ENCODE assay signal across 15 mouse cellular contexts in the genomic region with DNA sequence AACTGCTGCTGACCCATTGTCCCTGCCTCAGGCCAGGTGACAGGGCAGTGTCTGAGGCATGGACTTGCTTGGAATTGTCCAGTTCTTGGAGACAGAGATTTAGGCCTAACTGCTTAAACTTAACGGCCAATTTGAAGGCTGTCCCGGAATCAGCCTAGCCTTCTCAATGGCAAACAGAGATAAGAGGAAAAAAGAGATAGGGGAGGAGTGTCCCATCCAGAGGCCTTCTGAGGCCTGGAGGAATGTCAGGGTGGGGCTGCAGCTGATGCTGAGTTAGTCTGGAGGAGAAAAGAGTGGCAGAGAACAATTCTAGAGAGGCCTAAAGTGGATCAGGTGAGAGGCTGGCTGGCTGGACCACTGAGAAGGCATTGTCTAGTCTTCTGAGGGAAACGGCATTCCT. TPM values are rescaled to one million over a fixed set of nuclear protein-coding genes. Genes with fewer than 3 reads are reported as not detected.
DNase-seq lines count a peak whose midpoint lies in the region; ATAC-seq and TF ChIP-seq lines count a peak whose summit lies in the region.
"Had no signal": no experiment of that assay in that cellular context is flagged by ENCODE, and none has a peak within 500 bp of the region (broad histone marks: within the 10 kb centered on the region; RNA-seq: fewer than 3 reads in every experiment).

No protein-coding gene starts in this region.

- no peak for DNase-seq in midbrain, embryonic 11.5 days (ENCODE audit: low spot score, missing footprints)
- DNase-seq in c-Kit-positive CD71-positive TER-119-negative erythroid progenitor cells, embryonic 14.5 days (ENCODE audit: low read depth), result peak; percentile 35
- DNase-seq in layer of hippocampus, postnatal 36 days, result no peak
- DNase-seq: cerebellum, adult 11 months; cerebellum, postnatal 36 days; gastrocnemius, postnatal 25 days; kidney, adult 2 months; kidney, postnatal 36 days; thymus, postnatal 14 days had no signal

- no peak overlapping the region for H3K27ac ChIP-seq in midbrain, embryonic 11.5 days (ENCODE audit: low read depth, low read length)
- H3K27ac ChIP-seq in midbrain, embryonic 15.5 days, result no peak overlapping the region
- H3K27ac ChIP-seq in intestine, postnatal 0 days (ENCODE audit: low read depth, low read length), result peak overlapping the region; percentile 84
- H3K27ac ChIP-seq: hindbrain, embryonic 15.5 days; midbrain, embryonic 12.5 days had no signal

- peaks cover 5% of the 10 kb centered on the region; the same call in 1 of the 2 replicates for H3K4me1 ChIP-seq in midbrain, embryonic 11.5 days (ENCODE audit: control insufficient read depth, insufficient read depth, low read length)
- H3K4me1 ChIP-seq in midbrain, embryonic 15.5 days, result no peaks in the 10 kb centered on the region
- H3K4me1 ChIP-seq in intestine, postnatal 0 days (replicated peaks; ENCODE audit: control insufficient read depth, insufficient read depth, low read length), result peaks cover 5% of the 10 kb centered on the region; the same call in 1 of the 2 replicates
- H3K4me1 ChIP-seq: hindbrain, embryonic 15.5 days had no signal

- no peak for TF ChIP-seq CTCF in intestine, postnatal 0 days (IDR thresholded peaks at IDR 0.05; ENCODE audit: low read depth)

- 0 out of 2 replicates have a peak, but pooled peaks have one; percentile 6 for ATAC-seq in midbrain, embryonic 11.5 days (ENCODE audit: low FRiP score)
- ATAC-seq in midbrain, embryonic 15.5 days (replicated peaks), result no peak
- ATAC-seq in intestine, postnatal 0 days, result no peak; the same call in 1 of the 2 replicates
- ATAC-seq in megakaryocyte-erythroid progenitor cell, adult 5-6 weeks (replicated peaks; ENCODE audit: low FRiP score, low TSS enrichment, poor library complexity, severe bottlenecking), result peak; percentile 42; the same call in 1 of the 2 replicates
- no peak for ATAC-seq in cerebellum, adult (ENCODE audit: insufficient number of reproducible peaks, low FRiP score, low TSS enrichment)

- no peak overlapping the region for H3K4me3 ChIP-seq in midbrain, embryonic 11.5 days (ENCODE audit: low read depth, low read length)
- no peak overlapping the region for H3K4me3 ChIP-seq in midbrain, embryonic 15.5 days
- no peak overlapping the region for H3K4me3 ChIP-seq in intestine, postnatal 0 days (ENCODE audit: low read depth, low read length)
- H3K4me3 ChIP-seq: hindbrain, embryonic 15.5 days; midbrain, embryonic 12.5 days had no signal

- WGBS in midbrain, embryonic 11.5 days, result 70% methylated on average over 3 of the region's 3 CpGs
- WGBS in midbrain, embryonic 15.5 days, result 68% methylated on average over 3 of the region's 3 CpGs
- WGBS in intestine, postnatal 0 days, result 33% methylated on average over 3 of the region's 3 CpGs

- no peaks in the 10 kb centered on the region for H3K36me3 ChIP-seq in midbrain, embryonic 11.5 days (ENCODE audit: control insufficient read depth, insufficient read depth, low read length)
- H3K36me3 ChIP-seq in midbrain, embryonic 15.5 days (replicated peaks), result no peaks in the 10 kb centered on the region
- no peaks in the 10 kb centered on the region for H3K36me3 ChIP-seq in intestine, postnatal 0 days (ENCODE audit: control insufficient read depth, insufficient read depth)
- H3K36me3 ChIP-seq: hindbrain, embryonic 15.5 days; midbrain, embryonic 12.5 days had no signal

- no peaks in the 10 kb centered on the region for H3K9me3 ChIP-seq in midbrain, embryonic 11.5 days (ENCODE audit: control insufficient read depth, low read length)
- no peaks in the 10 kb centered on the region for H3K9me3 ChIP-seq in midbrain, embryonic 15.5 days
- no peaks in the 10 kb centered on the region for H3K9me3 ChIP-seq in intestine, postnatal 0 days (ENCODE audit: control insufficient read depth)
- H3K9me3 ChIP-seq: hindbrain, embryonic 15.5 days; midbrain, embryonic 12.5 days had no signal

- H3K27me3 ChIP-seq in midbrain, embryonic 11.5 days (ENCODE audit: control insufficient read depth, insufficient read depth, low read length), result 0 out of 2 replicates have a peak, but pooled peaks cover 2% of the 10 kb centered on the region
- H3K27me3 ChIP-seq in midbrain, embryonic 15.5 days (replicated peaks), result no peaks in the 10 kb centered on the region
- no peaks in the 10 kb centered on the region for H3K27me3 ChIP-seq in intestine, postnatal 0 days (replicated peaks; ENCODE audit: control insufficient read depth, insufficient read depth, low read length)
- H3K27me3 ChIP-seq: hindbrain, embryonic 15.5 days had no signal

- H3K9ac ChIP-seq in midbrain, embryonic 11.5 days (ENCODE audit: low read length), result no peak overlapping the region
- H3K9ac ChIP-seq in midbrain, embryonic 15.5 days, result no peak overlapping the region
- no peak overlapping the region for H3K9ac ChIP-seq in intestine, postnatal 0 days (ENCODE audit: low read depth, low read length)
- H3K9ac ChIP-seq: hindbrain, embryonic 15.5 days; midbrain, embryonic 12.5 days had no signal

- no peak overlapping the region for H3K4me2 ChIP-seq in midbrain, embryonic 11.5 days
- H3K4me2 ChIP-seq in midbrain, embryonic 15.5 days, result no peak overlapping the region
- H3K4me2 ChIP-seq in intestine, postnatal 0 days (replicated peaks; ENCODE audit: low read depth), result no peak overlapping the region
- H3K4me2 ChIP-seq: hindbrain, embryonic 15.5 days; midbrain, embryonic 12.5 days had no signal

RNA-seq across cellular contexts. Expression of a gene that starts 0.5 kb away (rescaled TPM):
- 2.0 and 3.4 TPM in 2 replicates for polyA plus RNA-seq in midbrain, embryonic 11.5 days (2014; fragmentation: Nextera tagmentation; extraction: Ambion mirVana)
- 0.87 and 0.96 TPM in 2 replicates for polyA plus RNA-seq in midbrain, embryonic 15.5 days (2015; fragmentation: Nextera tagmentation; extraction: Ambion mirVana)
- 59.3 and 73.8 TPM in 2 replicates for polyA plus RNA-seq in intestine, postnatal 0 days (2015; fragmentation: Nextera tagmentation; extraction: Ambion mirVana)
- total RNA-seq in megakaryocyte-erythroid progenitor cell, adult 5-6 weeks (2014; fragmentation: Nextera tagmentation), result not detected in 2 replicates
- 0.30 TPM in 1 of 2 replicates, not detected in the other for total RNA-seq in megakaryocyte-erythroid progenitor cell, adult 5-6 weeks (2017)
- total RNA-seq in layer of hippocampus, postnatal 36 days (2021), result 10 to 100 TPM; 15.7 to 16.5 TPM

RNA-seq across cellular contexts. Expression of a gene that starts 32.2 kb away (rescaled TPM):
- polyA plus RNA-seq in midbrain, embryonic 11.5 days (2014; fragmentation: Nextera tagmentation; extraction: Ambion mirVana), result 0.73 and 0.77 TPM in 2 replicates
- 1.3 and 1.6 TPM in 2 replicates for polyA plus RNA-seq in midbrain, embryonic 15.5 days (2015; fragmentation: Nextera tagmentation; extraction: Ambion mirVana)
- 17.2 and 23.4 TPM in 2 replicates for polyA plus RNA-seq in intestine, postnatal 0 days (2015; fragmentation: Nextera tagmentation; extraction: Ambion mirVana)
- total RNA-seq in megakaryocyte-erythroid progenitor cell, adult 5-6 weeks (2014; fragmentation: Nextera tagmentation), result not detected in 2 replicates
- 0.23 TPM in 1 of 2 replicates, not detected in the other for total RNA-seq in megakaryocyte-erythroid progenitor cell, adult 5-6 weeks (2017)
- 1 to 10 TPM; 5.1 to 7.0 TPM for total RNA-seq in layer of hippocampus, postnatal 36 days (2021)

Comparison
In these comparisons a context has a peak if more than half of its experiments do, and no peak if none do; other contexts are left out.
1. ATAC-seq: peak in midbrain, embryonic 11.5 days (single experiment) and megakaryocyte-erythroid progenitor cell, adult 5-6 weeks (single experiment); none in midbrain, embryonic 15.5 days (single experiment), intestine, postnatal 0 days (single experiment) and cerebellum, adult (single experiment).
2. RNA of a gene that starts 0.5 kb away (polyA plus RNA-seq): 59.3 to 73.8 TPM in intestine, postnatal 0 days; 2.0 to 3.4 TPM in midbrain, embryonic 11.5 days and 0.87 to 0.96 TPM in midbrain, embryonic 15.5 days; every median in the first group is over 10 times any median in the second.